In the genomic region with DNA sequence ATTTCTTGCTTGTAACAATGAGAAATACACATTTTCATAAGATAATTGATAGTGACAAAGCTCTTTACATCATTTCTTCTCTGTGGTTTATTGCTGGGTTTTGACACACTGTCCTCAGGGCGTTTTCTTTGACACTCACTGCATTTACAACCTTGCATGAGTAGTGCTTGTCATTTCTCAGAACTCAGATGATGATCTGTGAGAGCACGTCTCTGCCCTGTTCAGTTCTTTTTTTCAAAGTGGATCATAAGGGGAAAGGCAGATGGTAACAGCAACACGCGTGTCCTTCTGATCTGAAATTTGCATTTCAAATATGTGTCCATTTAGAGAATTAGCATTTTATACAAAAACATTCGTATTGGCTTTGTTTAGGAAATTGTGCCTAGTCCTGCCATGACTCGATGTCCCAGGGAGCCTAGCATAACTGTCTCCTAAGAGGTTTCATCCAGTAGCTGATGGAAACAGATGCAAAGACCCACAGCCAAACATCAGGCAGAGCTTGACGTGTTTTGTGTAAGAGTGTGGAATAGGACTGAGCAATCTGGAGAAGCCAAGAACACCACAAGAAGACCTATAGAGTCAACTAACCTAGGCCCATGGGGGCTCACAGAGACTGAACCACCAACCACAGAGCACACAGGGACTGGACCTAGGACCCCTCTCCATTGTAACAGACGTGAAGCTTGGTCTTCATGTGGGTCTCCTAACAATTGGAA, we compare ENCODE assay signal across 28 mouse cellular contexts.
A peak's percentile ranks its signal among the peaks of the same experiment; 100 is the strongest.
DNase-seq lines count a peak whose midpoint lies in the region; ATAC-seq and TF ChIP-seq lines count a peak whose summit lies in the region.
"Had no signal": no experiment of that assay in that cellular context is flagged by ENCODE, and none has a peak within 500 bp of the region (broad histone marks: within the 10 kb centered on the region; RNA-seq: fewer than 3 reads in every experiment).

No protein-coding gene starts in this region.

- no peaks in the 10 kb centered on the region for H3K9me3 ChIP-seq in forebrain, embryonic 15.5 days
- H3K9me3 ChIP-seq in forebrain, embryonic 10.5 days = no peaks in the 10 kb centered on the region
- H3K9me3 ChIP-seq in midbrain, embryonic 14.5 days (ENCODE audit: control insufficient read depth, low read length) = no peaks in the 10 kb centered on the region
- H3K9me3 ChIP-seq in midbrain, embryonic 11.5 days (ENCODE audit: control insufficient read depth, low read length) = no peaks in the 10 kb centered on the region
- H3K9me3 ChIP-seq in forebrain, postnatal 0 days (ENCODE audit: low read length) = no peaks in the 10 kb centered on the region
- H3K9me3 ChIP-seq: heart, embryonic 12.5 days; limb, embryonic 12.5 days; liver, embryonic 15.5 days had no signal

- H3K4me1 ChIP-seq in forebrain, embryonic 15.5 days = peaks cover 7% of the 10 kb centered on the region; the same call in 1 of the 2 replicates
- H3K4me1 ChIP-seq in forebrain, embryonic 10.5 days = no peaks in the 10 kb centered on the region
- H3K4me1 ChIP-seq in midbrain, embryonic 14.5 days (ENCODE audit: control insufficient read depth, insufficient read depth, low read length) = no peaks in the 10 kb centered on the region
- no peaks in the 10 kb centered on the region for H3K4me1 ChIP-seq in midbrain, embryonic 11.5 days (ENCODE audit: control insufficient read depth, insufficient read depth, low read length)
- H3K4me1 ChIP-seq in forebrain, postnatal 0 days (ENCODE audit: insufficient read depth) = no peaks in the 10 kb centered on the region
- H3K4me1 ChIP-seq: heart, embryonic 12.5 days; liver, embryonic 15.5 days had no signal

- no peak overlapping the region for H3K4me2 ChIP-seq in forebrain, embryonic 15.5 days (replicated peaks)
- no peak overlapping the region for H3K4me2 ChIP-seq in midbrain, embryonic 14.5 days (ENCODE audit: low read length)
- no peak overlapping the region for H3K4me2 ChIP-seq in midbrain, embryonic 11.5 days
- no peak overlapping the region for H3K4me2 ChIP-seq in forebrain, postnatal 0 days (ENCODE audit: low read depth)
- H3K4me2 ChIP-seq: heart, embryonic 12.5 days; limb, embryonic 12.5 days; liver, embryonic 15.5 days; lung, embryonic 14.5 days had no signal

- no peak for TF ChIP-seq CTCF in forebrain, postnatal 0 days (IDR thresholded peaks at IDR 0.05; ENCODE audit: low read depth)

- 0 out of 2 replicates have a peak, but pooled peaks have one; percentile 33 for ATAC-seq in forebrain, embryonic 15.5 days (replicated peaks)
- ATAC-seq in midbrain, embryonic 14.5 days (ENCODE audit: low FRiP score, low TSS enrichment) = peak; percentile 42; the same call in 1 of the 2 replicates
- ATAC-seq in midbrain, embryonic 11.5 days (ENCODE audit: low FRiP score) = no peak
- peak; percentile 53 for ATAC-seq in forebrain, postnatal 0 days
- ATAC-seq: inflammation-experienced regulatory T-cells, adult 6 months; Patski had no signal

- 66% methylated on average over 8 of the region's 8 CpGs for WGBS in forebrain, embryonic 15.5 days
- WGBS in forebrain, embryonic 10.5 days = 86% methylated on average over 8 of the region's 8 CpGs
- 54% methylated on average over 8 of the region's 8 CpGs for WGBS in midbrain, embryonic 14.5 days
- WGBS in midbrain, embryonic 11.5 days = 78% methylated on average over 8 of the region's 8 CpGs
- WGBS in forebrain, postnatal 0 days = 55% methylated on average over 8 of the region's 8 CpGs

- H3K27ac ChIP-seq in forebrain, embryonic 15.5 days (replicated peaks) = no peak overlapping the region
- no peak overlapping the region for H3K27ac ChIP-seq in forebrain, embryonic 10.5 days
- no peak overlapping the region for H3K27ac ChIP-seq in midbrain, embryonic 14.5 days (replicated peaks; ENCODE audit: low read depth, low read length)
- no peak overlapping the region for H3K27ac ChIP-seq in midbrain, embryonic 11.5 days (ENCODE audit: low read depth, low read length)
- no peak overlapping the region for H3K27ac ChIP-seq in forebrain, postnatal 0 days (ENCODE audit: low read depth, low read length)
- H3K27ac ChIP-seq: left cerebral cortex, adult 2 months; limb, embryonic 12.5 days; liver, embryonic 15.5 days; stomach, postnatal 0 days had no signal

- H3K36me3 ChIP-seq in forebrain, embryonic 15.5 days = no peaks in the 10 kb centered on the region
- H3K36me3 ChIP-seq in forebrain, embryonic 10.5 days (replicated peaks) = no peaks in the 10 kb centered on the region
- no peaks in the 10 kb centered on the region for H3K36me3 ChIP-seq in midbrain, embryonic 14.5 days (ENCODE audit: control insufficient read depth, insufficient read depth, low read length)
- no peaks in the 10 kb centered on the region for H3K36me3 ChIP-seq in midbrain, embryonic 11.5 days (ENCODE audit: control insufficient read depth, insufficient read depth, low read length)
- no peaks in the 10 kb centered on the region for H3K36me3 ChIP-seq in forebrain, postnatal 0 days (ENCODE audit: insufficient read depth)
- H3K36me3 ChIP-seq: heart, embryonic 12.5 days; limb, embryonic 12.5 days; liver, embryonic 15.5 days had no signal

- no peaks in the 10 kb centered on the region for H3K27me3 ChIP-seq in forebrain, embryonic 15.5 days
- no peaks in the 10 kb centered on the region for H3K27me3 ChIP-seq in forebrain, embryonic 10.5 days (ENCODE audit: poor library complexity, severe bottlenecking)
- H3K27me3 ChIP-seq in midbrain, embryonic 14.5 days (ENCODE audit: control insufficient read depth, insufficient read depth, low read length) = no peaks in the 10 kb centered on the region
- no peaks in the 10 kb centered on the region for H3K27me3 ChIP-seq in midbrain, embryonic 11.5 days (ENCODE audit: control insufficient read depth, insufficient read depth, low read length)
- no peaks in the 10 kb centered on the region for H3K27me3 ChIP-seq in forebrain, postnatal 0 days (ENCODE audit: insufficient read depth, low read length)
- H3K27me3 ChIP-seq: heart, embryonic 12.5 days; limb, embryonic 12.5 days; liver, embryonic 15.5 days had no signal

- no peak for DNase-seq in forebrain, embryonic 10.5 days (ENCODE audit: extremely low spot score, low spot score)
- peak; percentile 32 for DNase-seq in midbrain, embryonic 14.5 days
- DNase-seq in midbrain, embryonic 11.5 days (ENCODE audit: low spot score, missing footprints) = no peak
- DNase-seq in forebrain, postnatal 0 days = no peak
- DNase-seq in heart, adult 18-20 months = no peak
- no peak for DNase-seq in adrenal gland, adult 18-20 months (ENCODE audit: low spot score in 2 of 2)
- DNase-seq: adrenal gland, postnatal 14 days; cerebellum, adult 11-12 months; cerebellum, adult 9-11 months; gastrocnemius, postnatal 25 days; heart, adult 11 months; heart, postnatal 4 days; kidney, adult 11 months; kidney, postnatal 14 days; lung, embryonic 14.5 days; lung, postnatal 14 days; right cerebral cortex, postnatal 4 days; thymus, adult 18-20 months; thymus, postnatal 25 days had no signal

- no peak overlapping the region for H3K9ac ChIP-seq in forebrain, embryonic 15.5 days (replicated peaks)
- H3K9ac ChIP-seq in midbrain, embryonic 14.5 days (replicated peaks; ENCODE audit: low read length) = no peak overlapping the region
- no peak overlapping the region for H3K9ac ChIP-seq in midbrain, embryonic 11.5 days (ENCODE audit: low read length)
- H3K9ac ChIP-seq in forebrain, postnatal 0 days = no peak overlapping the region
- H3K9ac ChIP-seq: heart, embryonic 12.5 days; limb, embryonic 12.5 days; liver, embryonic 15.5 days; lung, embryonic 14.5 days had no signal

- H3K4me3 ChIP-seq in forebrain, embryonic 15.5 days = no peak overlapping the region
- H3K4me3 ChIP-seq in forebrain, embryonic 10.5 days = no peak overlapping the region
- no peak overlapping the region for H3K4me3 ChIP-seq in midbrain, embryonic 14.5 days (replicated peaks; ENCODE audit: low read depth, low read length)
- no peak overlapping the region for H3K4me3 ChIP-seq in midbrain, embryonic 11.5 days (ENCODE audit: low read depth, low read length)
- no peak overlapping the region for H3K4me3 ChIP-seq in forebrain, postnatal 0 days (ENCODE audit: low read depth, low read length)
- H3K4me3 ChIP-seq: erythroblast, embryonic 14.5 days; heart, embryonic 12.5 days; left cerebral cortex, adult 2 months; limb, embryonic 12.5 days; liver, embryonic 15.5 days had no signal
